Mouse (Mus musculus) midbrain, embryonic 11.5 days (tissue): Measurements from ENCODE around the gene Klhl26. TPM values are rescaled to one million over a fixed set of nuclear protein-coding genes. Genes with fewer than 3 reads are reported as not detected.

Experiments used
- polyA plus RNA-seq: library from polyadenylated mRNA; unstranded; fragments of >200 nt; fragmentation: Nextera tagmentation; extraction: Ambion mirVana; gene quantifications from 2 replicates; pipeline ENCODE4 v1.2.1, GENCODE M21; 2014

Gene Klhl26
- polyA plus RNA-seq, 1 experiment from 2014 or later: 13.1 TPM

Other genes with a start within 250 kb of the Klhl26 start
- 42.4 and 47.5 TPM in 2 replicates for gene Sugp2, start 242.7 kb downstream of the Klhl26 start, polyA plus RNA-seq
- gene Armc6, start 242.5 kb downstream of the Klhl26 start, polyA plus RNA-seq: 27.3 and 31.1 TPM in 2 replicates
- 50.5 and 61.2 TPM in 2 replicates for gene Homer3, start 194.1 kb downstream of the Klhl26 start, polyA plus RNA-seq
- 45.7 and 49.7 TPM in 2 replicates for gene Ddx49, start 174.5 kb downstream of the Klhl26 start, polyA plus RNA-seq
- gene Cope, start 174.4 kb downstream of the Klhl26 start, polyA plus RNA-seq: 230 and 240 TPM in 2 replicates
- gene Cers1, start 161.2 kb downstream of the Klhl26 start, polyA plus RNA-seq: 5.5 and 7.0 TPM in 2 replicates
- 0.43 and 1.3 TPM in 2 replicates for gene Gdf1, start 147.2 kb downstream of the Klhl26 start, polyA plus RNA-seq
- gene Upf1, start 123.7 kb downstream of the Klhl26 start, polyA plus RNA-seq: 19.6 and 19.8 TPM in 2 replicates
- gene Comp, start 103.4 kb downstream of the Klhl26 start, polyA plus RNA-seq: 0.21 TPM in 1 of 2 replicates, not detected in the other
- gene Crtc1, start 37.4 kb downstream of the Klhl26 start, polyA plus RNA-seq: 11.8 and 12.9 TPM in 2 replicates
- 12.3 TPM in 2 replicates for gene Tmem59l, start 10.4 kb upstream of the Klhl26 start, polyA plus RNA-seq
- 0.23 and 0.90 TPM in 2 replicates for gene Crlf1, start 16.2 kb upstream of the Klhl26 start, polyA plus RNA-seq
- gene Rex1bd, start 29.8 kb upstream of the Klhl26 start, polyA plus RNA-seq: 126 and 129 TPM in 2 replicates
- gene Uba52, start 33.8 kb upstream of the Klhl26 start, polyA plus RNA-seq: 774 and 852 TPM in 2 replicates
- 203 and 215 TPM in 2 replicates for gene Fkbp8, start 50.8 kb upstream of the Klhl26 start, polyA plus RNA-seq
- 48.0 and 50.0 TPM in 2 replicates for gene Kxd1, start 51.0 kb upstream of the Klhl26 start, polyA plus RNA-seq
- gene Ell, start 62.5 kb upstream of the Klhl26 start, polyA plus RNA-seq: 13.0 TPM in 2 replicates
- 46.1 and 56.0 TPM in 2 replicates for gene Isyna1, start 117.4 kb upstream of the Klhl26 start, polyA plus RNA-seq
- gene Ssbp4, start 131.9 kb upstream of the Klhl26 start, polyA plus RNA-seq: 87.8 and 96.9 TPM in 2 replicates
- gene Lrrc25, start 139.2 kb upstream of the Klhl26 start, polyA plus RNA-seq: 1.2 and 1.3 TPM in 2 replicates
- gene Gdf15, start 155.5 kb upstream of the Klhl26 start, polyA plus RNA-seq: 0.10 and 0.11 TPM in 2 replicates
- gene Pgpep1, start 183.4 kb upstream of the Klhl26 start, polyA plus RNA-seq: 103 and 108 TPM in 2 replicates
- gene Lsm4, start 196.3 kb upstream of the Klhl26 start, polyA plus RNA-seq: 305 and 326 TPM in 2 replicates
- 119 and 138 TPM in 2 replicates for gene Jund, start 222.0 kb upstream of the Klhl26 start, polyA plus RNA-seq
- 0.04 TPM in 1 of 2 replicates, not detected in the other for gene Iqcn, start 226.5 kb upstream of the Klhl26 start, polyA plus RNA-seq
- gene Gm3336, start 241.6 kb upstream of the Klhl26 start, polyA plus RNA-seq: not detected in 2 replicates
- 0.16 TPM in 1 of 2 replicates, not detected in the other for gene Pde4c, start 246.8 kb upstream of the Klhl26 start, polyA plus RNA-seq